Mouse (Mus musculus) hindbrain, embryonic 12.5 days (tissue): ENCODE measurements around the gene Ccdc169. TPM values are rescaled to one million over a fixed set of nuclear protein-coding genes. Genes with fewer than 3 reads are reported as not detected.

Experiments used
- ATAC-seq: fragments of 200-750 bp; cut with Nextera tagmentation; 2 replicates; pipeline ENCODE4 v1.8.0; 2017; ENCODE audit warnings: moderate TSS enrichment; ENCODE audit not compliant: low FRiP score
- H3K27ac ChIP-seq: fragments of 300-500 bp; sonication (generic); 2 replicates; pipeline ENCODE4 v1.5.1; 2016; ENCODE audit warnings: mild to moderate bottlenecking
- H3K27me3 ChIP-seq: fragments of 300-500 bp; sonication (generic); 2 replicates; pipeline ENCODE4 v1.6.1; 2016; ENCODE audit warnings: mild to moderate bottlenecking
- H3K36me3 ChIP-seq: fragments of 300-500 bp; sonication (generic); 2 replicates; pipeline ENCODE4 v1.6.1; 2016; ENCODE audit warnings: mild to moderate bottlenecking
- H3K4me1 ChIP-seq: fragments of 300-500 bp; sonication (generic); 2 replicates; pipeline ENCODE4 v1.6.1; 2016
- H3K4me2 ChIP-seq: fragments of 300-500 bp; sonication (generic); replicated peaks from 2 replicates; pipeline ENCODE4 v1.6.1; 2016; ENCODE audit warnings: mild to moderate bottlenecking
- H3K4me3 ChIP-seq: fragments of 300-500 bp; sonication (generic); 2 replicates; pipeline ENCODE4 v1.5.1; 2016; ENCODE audit warnings: mild to moderate bottlenecking
- H3K9ac ChIP-seq: fragments of 300-500 bp; sonication (generic); 2 replicates; pipeline ENCODE4 v1.6.1; 2016; ENCODE audit warnings: mild to moderate bottlenecking, moderate library complexity
- H3K9me3 ChIP-seq: fragments of 300-500 bp; sonication (generic); replicated peaks from 2 replicates; pipeline ENCODE4 v1.6.1; 2016; ENCODE audit warnings: mild to moderate bottlenecking
- WGBS: fragments of 180-500 bp; shearing (Covaris S2); methylation state at CpG from one replicate; pipeline ENCODE4 v1.1.7; 2016; 5-methylcytosine and 5-hydroxymethylcytosine counted together
- polyA plus RNA-seq: library from polyadenylated mRNA; unstranded; fragments of >200 nt; fragmentation: Nextera tagmentation; extraction: Ambion mirVana; gene quantifications from 2 replicates; pipeline ENCODE4 v1.2.1, GENCODE M21; 2016

The Ccdc169 gene
- polyA plus RNA-seq, 1 experiment from 2014 or later = 0.06 TPM

DNA sequence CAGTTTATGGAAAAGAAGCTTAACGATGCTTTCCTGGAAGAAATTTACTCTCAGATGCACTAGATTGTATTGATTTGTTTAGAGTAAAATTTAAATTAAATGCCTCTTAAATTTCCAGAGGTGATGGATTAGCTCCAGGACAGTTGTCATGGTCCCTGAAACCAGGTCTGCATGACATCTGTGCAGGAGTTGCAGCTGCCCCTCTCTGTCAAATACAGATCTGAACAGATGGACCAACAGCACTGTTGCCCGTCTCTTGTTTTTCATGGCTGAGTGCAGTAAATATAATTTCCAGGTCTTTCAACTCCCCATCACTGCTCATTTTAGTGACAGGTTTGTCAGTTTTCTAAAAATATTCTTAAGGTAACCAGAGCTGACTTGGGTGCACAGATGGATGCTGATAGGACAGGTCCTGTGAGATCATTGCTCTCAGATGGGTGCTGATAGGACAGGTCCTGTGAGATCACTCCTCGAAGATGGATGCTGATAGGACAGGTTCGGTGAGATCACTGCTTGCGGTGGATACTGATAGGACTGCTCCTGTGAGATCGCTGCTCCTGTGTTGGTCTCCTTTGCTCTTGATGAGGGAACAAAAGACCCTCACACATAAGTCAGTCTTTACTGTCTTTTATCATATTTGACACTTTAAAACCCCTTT, 5.4 kb upstream of the Ccdc169 start:
- no peaks in the 10 kb centered on the region for H3K4me1 ChIP-seq
- no peak overlapping the region for H3K9ac ChIP-seq
- WGBS = 93% methylated on average over 6 of the region's 6 CpGs
- no peaks in the 10 kb centered on the region for H3K27me3 ChIP-seq
- H3K9me3 ChIP-seq = no peaks in the 10 kb centered on the region
- no peak overlapping the region for H3K27ac ChIP-seq
- ATAC-seq = no peak
- H3K4me3 ChIP-seq = no peak overlapping the region
- peaks cover 76% of the 10 kb centered on the region for H3K36me3 ChIP-seq
- no peak overlapping the region for H3K4me2 ChIP-seq

DNA sequence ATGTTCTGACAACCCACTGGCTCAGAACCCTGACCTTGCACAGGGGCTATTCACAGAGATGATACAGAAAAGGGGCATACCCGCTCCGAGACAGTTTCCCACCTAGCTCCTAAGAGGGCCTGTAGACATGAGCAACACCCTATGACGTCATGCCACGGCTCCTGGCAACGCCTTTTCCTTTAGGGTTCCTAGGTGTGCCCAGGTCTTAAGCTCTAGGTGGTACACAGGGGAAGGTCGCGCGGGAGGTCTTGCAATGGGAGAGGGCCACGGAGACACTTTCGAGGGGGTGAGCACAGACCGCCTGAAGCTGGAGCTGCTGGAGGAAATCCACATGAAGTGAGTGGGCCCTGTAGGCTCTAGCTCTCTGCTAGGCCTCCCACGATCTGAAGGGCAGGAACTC, 2.7 kb downstream of the Ccdc169 start:
- Histone ChIP-seq H3K9me3 (no peaks in the 10 kb centered on the region), H3K4me1 (no peaks in the 10 kb centered on the region), H3K36me3 (peaks cover 22% of the 10 kb centered on the region), H3K27me3 (no peaks in the 10 kb centered on the region), H3K4me3 (no peak overlapping the region), H3K9ac (no peak overlapping the region), H3K27ac (no peak overlapping the region), H3K4me2 (no peak overlapping the region)
- 92% methylated on average over 12 of the region's 12 CpGs for WGBS
- no peak for ATAC-seq

- WGBS = 43% methylated on average over 2 of the region's 2 CpGs
- no peak for ATAC-seq
- Histone ChIP-seq H3K27ac (no peak overlapping the region), H3K4me2 (no peak overlapping the region), H3K4me3 (no peak overlapping the region), H3K4me1 (no peaks in the 10 kb centered on the region), H3K36me3 (peaks cover 11% of the 10 kb centered on the region), H3K9me3 (no peaks in the 10 kb centered on the region), H3K27me3 (no peaks in the 10 kb centered on the region), H3K9ac (no peak overlapping the region)
These were observed 4.3 kb downstream of the Ccdc169 start for GRCm38 (mm10) chr3:55141401-55141800.

- ATAC-seq = no peak
- Histone ChIP-seq H3K4me3 (no peak overlapping the region), H3K4me2 (no peak overlapping the region), H3K9ac (no peak overlapping the region), H3K27ac (no peak overlapping the region), H3K27me3 (no peaks in the 10 kb centered on the region), H3K4me1 (no peaks in the 10 kb centered on the region), H3K36me3 (no peaks in the 10 kb centered on the region), H3K9me3 (no peaks in the 10 kb centered on the region)
- WGBS = 87% methylated on average over 4 of the region's 4 CpGs
These were observed 7.8 kb downstream of the Ccdc169 start for GRCm38 (mm10) chr3:55144916-55145315.

DNA sequence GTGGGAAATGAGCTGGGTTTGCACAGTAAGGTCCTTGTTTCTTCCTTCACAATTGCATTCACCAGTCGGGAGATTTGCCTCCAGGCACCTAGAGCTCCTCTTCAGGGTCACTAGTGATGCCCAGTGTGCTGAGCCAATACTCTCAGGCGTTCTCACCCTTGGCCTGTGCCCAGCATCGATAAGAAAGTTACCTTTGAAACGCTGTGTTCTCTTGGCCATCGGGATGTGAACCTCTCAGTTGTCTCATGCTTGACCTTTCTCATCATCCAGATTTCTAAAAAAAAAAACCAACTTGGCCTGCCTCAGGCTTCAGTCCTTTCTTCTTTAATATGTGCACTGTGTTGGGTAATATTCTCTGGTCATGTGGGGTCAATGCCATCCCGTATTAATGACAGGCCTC, 9.3 kb downstream of the Ccdc169 start:
- no peak overlapping the region for H3K4me2 ChIP-seq
- no peak for ATAC-seq
- no peak overlapping the region for H3K4me3 ChIP-seq
- no peaks in the 10 kb centered on the region for H3K4me1 ChIP-seq
- no peak overlapping the region for H3K27ac ChIP-seq
- no peak overlapping the region for H3K9ac ChIP-seq
- 77% methylated on average over 6 of the region's 6 CpGs for WGBS
- H3K9me3 ChIP-seq = no peaks in the 10 kb centered on the region
- H3K36me3 ChIP-seq = no peaks in the 10 kb centered on the region
- no peaks in the 10 kb centered on the region for H3K27me3 ChIP-seq

- Histone ChIP-seq H3K9ac (no peak overlapping the region), H3K27ac (no peak overlapping the region), H3K27me3 (no peaks in the 10 kb centered on the region), H3K4me3 (no peak overlapping the region), H3K4me2 (no peak overlapping the region), H3K9me3 (no peaks in the 10 kb centered on the region), H3K36me3 (no peaks in the 10 kb centered on the region), H3K4me1 (0 out of 2 replicates have a peak, but pooled peaks cover 2% of the 10 kb centered on the region)
- 93% methylated on average over 2 of the region's 2 CpGs for WGBS
- ATAC-seq = no peak
These were observed 10.0 kb downstream of the Ccdc169 start for GRCm38 (mm10) chr3:55147156-55147555.

DNA sequence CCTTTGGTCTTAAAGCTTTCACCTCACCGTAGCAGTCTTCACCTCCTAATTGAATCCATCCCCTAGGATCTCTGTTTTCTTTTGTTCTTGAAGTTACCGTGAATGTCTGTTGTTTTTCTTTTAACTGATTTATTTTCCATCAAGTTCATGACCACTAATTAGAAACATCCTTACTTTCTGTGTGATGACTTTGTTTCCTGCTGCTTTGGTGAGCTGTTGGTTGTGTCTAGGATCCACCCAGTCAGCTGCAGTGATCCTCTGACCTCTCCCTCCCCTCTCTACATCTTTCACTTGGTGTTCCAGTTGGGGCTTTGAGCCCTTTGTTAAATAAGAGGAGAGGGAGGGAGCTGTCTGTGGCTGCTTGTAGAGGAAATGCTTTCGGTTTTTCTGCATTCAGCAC, 11.0 kb downstream of the Ccdc169 start:
- H3K9ac ChIP-seq = no peak overlapping the region
- WGBS = 16% methylated on average over 3 of the region's 3 CpGs
- H3K4me3 ChIP-seq = no peak overlapping the region
- no peaks in the 10 kb centered on the region for H3K27me3 ChIP-seq
- H3K36me3 ChIP-seq = no peaks in the 10 kb centered on the region
- H3K4me1 ChIP-seq = 0 out of 2 replicates have a peak, but pooled peaks cover 2% of the 10 kb centered on the region
- ATAC-seq = no peak
- H3K27ac ChIP-seq = no peak overlapping the region
- H3K9me3 ChIP-seq = no peaks in the 10 kb centered on the region
- no peak overlapping the region for H3K4me2 ChIP-seq

- Histone ChIP-seq H3K4me1 (0 out of 2 replicates have a peak, but pooled peaks cover 2% of the 10 kb centered on the region), H3K4me3 (no peak overlapping the region), H3K9me3 (no peaks in the 10 kb centered on the region), H3K4me2 (no peak overlapping the region), H3K9ac (no peak overlapping the region), H3K36me3 (no peaks in the 10 kb centered on the region), H3K27me3 (no peaks in the 10 kb centered on the region), H3K27ac (no peak overlapping the region)
- ATAC-seq = no peak
- WGBS = 46% methylated on average over 7 of the region's 7 CpGs
These were observed 14.7 kb downstream of the Ccdc169 start for GRCm38 (mm10) chr3:55151656-55152433.

GRCm38 (mm10) chr3:55152673-55153334, 15.7 kb downstream of the Ccdc169 start:
- 66% methylated on average over 6 of the region's 6 CpGs for WGBS
- 0 out of 2 replicates have a peak, but pooled peaks have one; percentile 39 for ATAC-seq
- Histone ChIP-seq H3K9ac (no peak overlapping the region), H3K36me3 (no peaks in the 10 kb centered on the region), H3K4me1 (0 out of 2 replicates have a peak, but pooled peaks cover 2% of the 10 kb centered on the region), H3K27ac (no peak overlapping the region), H3K9me3 (no peaks in the 10 kb centered on the region), H3K4me3 (no peak overlapping the region), H3K4me2 (no peak overlapping the region), H3K27me3 (no peaks in the 10 kb centered on the region)

DNA sequence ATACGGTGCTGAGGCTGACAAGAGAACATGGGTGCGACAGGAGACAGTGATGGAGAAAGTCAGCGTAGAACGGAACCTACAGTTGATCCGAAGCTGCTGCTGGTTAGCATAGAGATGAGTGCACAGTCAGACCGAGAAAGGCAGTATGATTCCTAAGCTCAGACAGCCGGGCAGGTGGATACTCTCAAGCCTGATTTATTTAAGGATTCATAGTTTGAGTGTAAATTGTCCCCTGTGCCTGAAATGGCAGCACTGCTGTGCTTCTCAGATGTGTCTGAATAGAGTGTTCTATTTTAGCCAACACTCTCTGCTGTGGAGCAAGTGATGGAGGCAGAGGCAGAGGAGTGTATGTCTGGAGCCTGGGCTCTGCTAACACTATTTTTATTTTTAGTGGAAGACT, 17.0 kb downstream of the Ccdc169 start:
- Histone ChIP-seq H3K36me3 (no peaks in the 10 kb centered on the region), H3K4me3 (no peak overlapping the region), H3K4me2 (no peak overlapping the region), H3K27me3 (no peaks in the 10 kb centered on the region), H3K9ac (no peak overlapping the region), H3K27ac (no peak overlapping the region), H3K4me1 (0 out of 2 replicates have a peak, but pooled peaks cover 2% of the 10 kb centered on the region), H3K9me3 (no peaks in the 10 kb centered on the region)
- no peak for ATAC-seq
- 91% methylated on average over 7 of the region's 7 CpGs for WGBS

DNA sequence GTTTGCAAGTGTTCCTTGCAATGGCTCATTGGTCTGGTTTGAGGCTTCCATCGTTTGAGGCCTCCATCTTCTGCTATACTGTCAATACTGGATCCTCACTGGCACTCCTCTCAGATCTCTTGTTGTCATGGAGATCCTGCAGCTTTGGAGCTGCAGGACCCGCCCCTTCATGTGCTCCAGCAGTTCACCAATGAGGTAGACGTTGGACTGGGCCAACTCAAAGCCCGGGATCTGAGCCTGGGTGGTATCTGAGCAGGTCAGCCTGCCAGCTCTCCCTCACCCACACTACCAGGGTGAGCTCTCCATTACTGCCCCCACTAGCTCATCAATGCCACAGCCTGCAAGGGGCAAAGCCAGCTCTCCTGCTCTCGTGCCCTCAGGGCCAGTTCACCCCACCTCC, 20.3 kb downstream of the Ccdc169 start:
- Histone ChIP-seq H3K9me3 (no peaks in the 10 kb centered on the region), H3K4me1 (no peaks in the 10 kb centered on the region), H3K36me3 (no peaks in the 10 kb centered on the region), H3K9ac (no peak overlapping the region), H3K27me3 (no peaks in the 10 kb centered on the region), H3K4me3 (no peak overlapping the region), H3K27ac (no peak overlapping the region), H3K4me2 (no peak overlapping the region)
- 0 out of 2 replicates have a peak, but pooled peaks have one; percentile 50 for ATAC-seq
- 61% methylated on average over 5 of the region's 5 CpGs for WGBS

- H3K4me1 ChIP-seq = no peaks in the 10 kb centered on the region
- H3K9me3 ChIP-seq = no peaks in the 10 kb centered on the region
- no peaks in the 10 kb centered on the region for H3K36me3 ChIP-seq
- H3K27me3 ChIP-seq = no peaks in the 10 kb centered on the region
- 44% methylated on average over 7 of the region's 7 CpGs for WGBS
- no peak; the same call in 1 of the 2 replicates for ATAC-seq
- H3K4me2 ChIP-seq = no peak overlapping the region
- H3K27ac ChIP-seq = no peak overlapping the region
- H3K4me3 ChIP-seq = no peak overlapping the region
- H3K9ac ChIP-seq = no peak overlapping the region
These were observed 24.0 kb downstream of the Ccdc169 start for GRCm38 (mm10) chr3:55161144-55161543.
